Mouse (Mus musculus) adrenal gland, postnatal 36 days (tissue): ENCODE measurements around the gene Scrn2. TPM values are rescaled to one million over a fixed set of nuclear protein-coding genes. Genes with fewer than 3 reads are reported as not detected.
A peak's percentile ranks its signal among the peaks of the same experiment; 100 is the strongest.

Experiments used
- DNase-seq, 2 experiments: peaks; one replicate each; pipeline ENCODE4 v3.0.0; 2021; ENCODE audit warnings: mixed read lengths in 1 of 2
- long read RNA-seq, 2 experiments: library from polyadenylated mRNA; stranded (forward); transcript quantifications; one replicate each; pipeline ENCODE4 v2.0.0; 2021; ENCODE audit warnings: borderline sequencing depth in 2 of 2
- total RNA-seq, 2 experiments: library from RNA; stranded (reverse); gene quantifications; 2 replicates each; pipeline ENCODE4 v1.2.3; 2021

The Scrn2 gene
- total RNA-seq: 10 to 100 TPM; 15.7 to 18.8 TPM
- long read RNA-seq, experiment 1, transcript Scrn2-201 (8 exons, 1,530 nt): major isoform, 39 of 46 reads
- long read RNA-seq, experiment 1, partial matches to known transcripts: 5 of 46 reads
- long read RNA-seq, experiment 1, other reads (novel, unspliced or antisense): 2 of 46 reads
- long read RNA-seq, experiment 2, transcript Scrn2-201 (8 exons, 1,530 nt): major isoform, 12 of 20 reads
- long read RNA-seq, experiment 2, partial matches to known transcripts: 4 of 20 reads
- long read RNA-seq, experiment 2, other reads (novel, unspliced or antisense): 4 of 20 reads

DNA sequence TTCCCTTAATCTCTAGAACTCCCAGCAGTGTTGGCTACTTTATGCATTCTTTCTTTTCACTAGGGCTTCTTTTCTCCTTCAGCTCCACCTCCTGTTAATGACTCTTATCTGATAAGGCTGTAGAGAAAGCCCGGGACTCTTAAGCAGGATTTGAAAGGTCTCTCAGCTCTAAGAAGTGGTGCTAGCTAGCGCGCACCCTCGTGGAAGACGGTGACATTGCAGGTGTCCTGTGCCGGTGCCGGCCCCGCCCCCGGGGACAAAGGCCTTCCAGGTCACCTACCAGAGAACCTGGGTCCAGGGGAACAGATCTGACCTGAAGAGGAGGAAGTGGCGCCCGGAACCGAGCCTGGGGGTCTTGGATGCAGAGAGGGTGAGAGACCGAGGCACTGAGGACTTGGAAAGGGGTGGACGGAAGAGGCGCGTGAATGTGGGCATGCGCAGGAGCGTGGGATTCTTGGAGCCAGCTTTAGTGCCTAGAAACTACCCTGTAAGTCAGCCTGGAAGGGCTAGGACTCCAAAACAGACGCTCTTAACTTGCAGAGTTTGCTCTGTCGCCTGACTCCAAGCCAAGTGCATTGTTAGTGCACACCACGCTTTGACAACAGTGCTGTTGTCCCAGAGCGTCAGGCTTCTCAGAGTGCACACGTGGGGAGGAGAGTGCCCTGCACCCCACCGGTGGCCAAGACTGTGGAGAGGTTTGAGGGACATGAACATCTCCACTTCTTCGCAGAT lies at the start of gene Scrn2:
Gene Scrn2, plus strand, starts transcription at position 253 of the 732 bp plus-strand sequence.
- peak; percentile 86 to 88 for DNase-seq

DNA sequence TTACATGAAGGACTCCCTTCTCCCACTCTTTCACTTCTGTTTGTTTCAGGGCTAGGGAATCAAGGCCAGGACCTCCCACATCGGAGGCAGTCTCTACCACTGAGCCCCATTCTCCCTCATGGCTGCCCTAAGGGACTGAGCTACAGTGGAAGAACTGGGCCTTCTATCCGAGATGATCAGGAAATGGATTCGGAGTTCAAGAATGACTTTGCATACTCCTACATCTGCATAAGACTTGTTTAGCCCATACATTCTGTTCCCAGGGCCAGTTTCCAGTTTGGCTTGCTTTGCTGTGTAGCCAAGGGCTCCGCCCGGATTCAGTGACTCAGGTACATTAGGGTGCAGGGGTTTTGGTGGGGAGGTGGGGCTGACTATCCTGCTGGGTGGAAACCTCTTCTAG lies 49.7 kb upstream of the Scrn2 start:
- no peak for DNase-seq

DNA sequence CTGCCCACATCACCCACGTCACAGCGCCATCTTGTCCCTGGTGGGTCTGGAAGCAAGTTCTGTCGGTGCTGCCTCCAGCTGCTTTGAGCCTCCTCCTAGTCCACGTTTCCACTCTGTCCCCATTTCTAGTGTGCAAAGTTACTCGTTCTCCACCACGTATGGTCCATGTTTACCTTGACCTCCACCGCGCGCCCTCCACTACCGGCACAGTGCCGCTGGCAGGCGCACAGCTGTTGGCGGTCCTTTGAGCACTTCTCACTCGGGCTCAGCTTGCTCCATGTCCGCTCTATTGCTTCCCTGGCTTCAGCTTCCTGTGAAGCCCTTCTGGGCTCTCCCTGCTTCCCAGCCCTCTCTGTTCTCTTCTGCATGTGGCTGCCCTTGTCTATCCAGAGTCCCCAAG lies 48.3 kb upstream of the Scrn2 start:
- DNase-seq: no peak

DNA sequence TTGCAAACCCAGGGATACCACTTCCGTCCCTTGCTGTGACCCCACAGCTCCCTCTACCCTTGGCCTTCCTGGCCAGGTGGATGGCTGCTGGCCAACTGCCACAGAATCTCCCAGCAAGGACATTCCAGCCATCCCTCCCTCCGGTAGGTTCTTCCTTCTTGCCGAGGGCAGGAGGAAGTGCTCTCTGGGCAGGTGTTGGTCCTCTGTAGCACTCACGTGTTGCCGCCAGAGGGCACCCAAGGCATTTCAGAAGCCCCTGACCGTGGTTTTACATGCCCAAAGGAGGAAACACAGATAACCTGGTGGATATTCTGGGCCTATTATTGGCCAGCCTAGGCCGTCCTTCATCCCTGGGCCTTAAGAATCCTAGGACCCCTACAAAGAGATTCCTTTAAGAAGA lies 47.4 kb upstream of the Scrn2 start:
- peak; percentile 83 to 86 for DNase-seq

DNA sequence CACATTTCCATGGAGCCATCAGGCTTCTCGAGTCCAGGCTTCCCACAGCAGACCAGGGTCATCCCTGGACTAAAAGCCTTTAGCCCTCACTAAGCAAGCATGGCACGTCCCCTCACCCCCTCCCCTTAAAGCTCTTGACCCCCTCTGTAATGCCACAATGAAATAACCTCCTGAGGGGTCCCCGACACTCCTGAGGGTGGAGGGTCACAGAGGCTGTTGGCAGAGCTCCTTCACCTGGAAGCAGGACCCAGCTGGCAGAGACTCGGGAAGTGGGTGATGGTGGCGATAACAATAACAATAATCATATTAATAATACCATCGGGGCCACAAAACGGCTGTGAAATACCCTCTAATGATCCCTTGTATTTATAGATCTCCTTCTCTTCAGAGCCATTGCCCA lies 46.9 kb upstream of the Scrn2 start, which contains the start of gene Sp2:
Gene Sp2, minus strand, starts transcription at position 101 of the 400 bp plus-strand sequence.
- no peak for DNase-seq

DNA sequence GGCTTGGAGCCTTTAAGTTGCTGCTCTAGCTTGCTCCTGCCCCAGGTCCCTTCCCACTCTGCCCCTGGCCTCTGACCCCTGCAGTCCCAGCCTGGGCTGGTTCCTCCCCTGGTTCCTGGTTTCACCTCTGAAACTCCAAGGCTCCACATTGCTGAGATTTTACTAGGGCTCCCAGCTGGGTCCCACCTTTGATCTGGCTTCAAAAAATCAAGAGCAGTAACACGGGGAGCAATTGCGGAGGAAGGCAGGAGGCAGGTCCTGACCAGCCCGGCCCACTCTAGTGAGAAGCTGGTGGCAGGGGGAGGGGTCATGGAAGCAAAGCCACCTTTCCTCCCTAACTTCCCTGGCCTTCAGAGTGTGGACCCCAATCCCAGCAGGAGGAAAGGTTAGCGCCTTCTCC lies 44.8 kb upstream of the Scrn2 start:
- DNase-seq: no peak

DNA sequence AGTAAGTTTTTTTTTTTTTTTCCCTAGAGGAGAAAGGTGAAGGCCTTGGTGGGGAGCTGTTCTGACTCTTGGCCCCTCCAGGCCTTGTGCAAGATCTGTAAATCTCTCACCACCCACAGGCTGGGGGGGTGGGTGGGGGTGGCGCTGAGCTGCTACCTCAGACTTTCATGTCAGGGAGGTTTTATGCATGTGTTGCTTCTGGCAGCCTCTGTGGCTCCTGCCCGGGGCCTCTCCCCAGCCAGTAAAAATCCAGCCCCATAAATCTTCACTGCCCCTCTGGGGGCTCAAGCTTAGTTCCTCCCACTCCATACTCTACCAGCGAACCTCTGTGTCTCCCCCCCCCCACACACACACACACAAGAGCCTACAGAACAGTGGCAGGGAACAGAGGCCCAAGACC lies 43.3 kb upstream of the Scrn2 start:
- DNase-seq: no peak

DNA sequence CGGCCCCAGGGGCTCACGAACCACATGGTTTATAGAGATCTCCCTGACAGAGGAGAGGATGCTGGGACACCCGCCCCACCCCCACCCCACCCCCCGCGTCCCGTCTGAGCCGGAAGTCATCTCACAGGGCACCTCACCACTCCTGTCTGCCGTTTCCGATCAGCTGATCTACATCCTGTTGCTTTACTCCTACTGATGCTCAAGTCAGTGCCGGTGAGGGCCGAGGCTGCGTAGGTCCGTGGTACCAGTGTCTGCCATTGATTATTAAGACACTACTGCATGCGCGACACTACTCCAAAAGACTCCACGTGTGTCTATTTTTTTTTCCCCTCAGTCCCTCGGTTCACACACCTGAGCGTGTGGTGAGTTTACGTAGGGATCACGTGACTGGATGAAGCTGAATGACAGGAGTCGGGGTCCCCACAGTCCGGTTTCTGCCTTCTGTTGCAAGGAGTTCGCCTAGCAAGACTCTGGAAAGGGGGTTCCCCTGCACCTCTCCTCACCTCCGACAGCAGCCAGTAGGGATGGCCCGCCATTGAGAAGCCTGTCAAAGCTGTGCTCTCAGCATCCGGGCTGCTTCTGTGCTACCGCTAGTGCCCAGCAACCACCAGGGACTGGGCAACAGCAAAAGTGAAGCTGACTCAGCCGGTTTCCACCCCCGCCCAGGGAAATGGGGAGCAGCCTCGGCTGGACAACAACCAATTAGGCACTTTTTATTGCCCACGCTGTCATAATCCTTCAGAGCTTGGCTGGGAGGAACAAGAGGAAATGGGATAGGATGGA lies 41.7 kb upstream of the Scrn2 start:
- DNase-seq: no peak

DNA sequence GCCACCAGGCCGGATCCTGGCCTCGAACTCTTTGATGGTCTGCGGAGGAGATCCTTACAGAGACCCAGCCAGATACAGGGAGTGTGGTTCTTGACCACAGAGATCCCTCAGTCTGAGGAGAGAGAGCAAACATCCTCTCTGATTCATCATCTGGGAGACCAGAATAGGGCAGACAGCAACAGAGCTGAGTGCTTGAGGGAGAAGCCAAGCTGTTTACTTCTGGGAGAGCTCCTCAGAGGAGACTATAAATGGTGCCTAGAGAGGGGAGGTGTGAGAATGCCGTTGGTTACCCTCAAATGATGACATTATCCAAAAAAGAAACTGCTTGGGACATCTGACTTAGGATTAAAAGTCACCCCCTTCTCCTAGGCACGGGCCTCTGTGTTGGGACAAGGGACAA lies 38.2 kb upstream of the Scrn2 start:
- no peak for DNase-seq

DNA sequence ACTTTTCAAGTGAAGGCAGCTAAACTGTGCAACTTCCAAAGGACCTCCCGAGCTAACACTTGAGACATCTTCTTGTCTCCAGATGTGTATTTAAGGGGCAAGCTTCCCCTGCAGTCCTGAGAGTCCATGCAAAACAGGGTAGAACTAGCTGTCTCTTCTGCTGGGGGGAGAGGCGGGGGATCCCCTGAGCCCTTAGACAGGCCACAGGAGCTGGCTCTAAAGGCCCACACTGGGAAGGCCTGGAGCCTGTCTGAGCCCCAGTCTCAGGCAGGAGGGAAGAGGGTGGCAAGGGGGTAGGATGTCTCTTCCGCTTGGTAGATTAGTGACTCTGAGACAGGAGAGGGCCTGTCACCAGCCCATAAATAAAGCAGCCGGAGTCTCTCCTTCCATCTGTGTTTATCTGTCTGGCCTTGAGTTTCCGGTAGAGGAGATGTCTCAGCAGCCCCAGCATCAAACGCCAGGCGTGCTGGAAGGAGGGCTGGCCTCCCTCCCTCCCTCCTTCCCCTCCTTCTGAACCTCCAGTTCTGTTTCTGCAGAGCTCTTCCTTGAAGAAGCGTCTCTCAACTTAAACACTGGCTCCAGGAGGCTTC lies 36.9 kb upstream of the Scrn2 start:
- DNase-seq: no peak

DNA sequence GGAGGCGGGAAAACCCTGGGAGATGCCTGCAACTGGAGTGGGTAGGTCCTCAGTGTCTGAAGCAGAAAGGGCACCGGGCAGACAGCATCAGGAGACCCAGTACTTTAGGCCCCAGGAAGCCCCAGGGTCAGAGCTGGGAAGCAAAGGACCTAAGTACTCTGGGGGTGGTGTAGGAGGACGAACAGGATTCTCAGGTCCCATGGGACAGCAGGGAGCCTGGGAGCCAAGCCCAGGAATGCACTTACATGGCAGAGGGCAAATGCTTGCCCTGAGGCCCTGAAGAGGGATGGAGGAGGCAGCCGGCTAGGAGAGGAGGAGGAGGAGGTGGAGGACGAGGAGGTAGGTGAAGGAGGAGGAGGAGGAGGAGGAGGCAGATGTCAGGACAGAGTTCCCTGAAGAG lies 34.7 kb upstream of the Scrn2 start:
- no peak for DNase-seq

DNA sequence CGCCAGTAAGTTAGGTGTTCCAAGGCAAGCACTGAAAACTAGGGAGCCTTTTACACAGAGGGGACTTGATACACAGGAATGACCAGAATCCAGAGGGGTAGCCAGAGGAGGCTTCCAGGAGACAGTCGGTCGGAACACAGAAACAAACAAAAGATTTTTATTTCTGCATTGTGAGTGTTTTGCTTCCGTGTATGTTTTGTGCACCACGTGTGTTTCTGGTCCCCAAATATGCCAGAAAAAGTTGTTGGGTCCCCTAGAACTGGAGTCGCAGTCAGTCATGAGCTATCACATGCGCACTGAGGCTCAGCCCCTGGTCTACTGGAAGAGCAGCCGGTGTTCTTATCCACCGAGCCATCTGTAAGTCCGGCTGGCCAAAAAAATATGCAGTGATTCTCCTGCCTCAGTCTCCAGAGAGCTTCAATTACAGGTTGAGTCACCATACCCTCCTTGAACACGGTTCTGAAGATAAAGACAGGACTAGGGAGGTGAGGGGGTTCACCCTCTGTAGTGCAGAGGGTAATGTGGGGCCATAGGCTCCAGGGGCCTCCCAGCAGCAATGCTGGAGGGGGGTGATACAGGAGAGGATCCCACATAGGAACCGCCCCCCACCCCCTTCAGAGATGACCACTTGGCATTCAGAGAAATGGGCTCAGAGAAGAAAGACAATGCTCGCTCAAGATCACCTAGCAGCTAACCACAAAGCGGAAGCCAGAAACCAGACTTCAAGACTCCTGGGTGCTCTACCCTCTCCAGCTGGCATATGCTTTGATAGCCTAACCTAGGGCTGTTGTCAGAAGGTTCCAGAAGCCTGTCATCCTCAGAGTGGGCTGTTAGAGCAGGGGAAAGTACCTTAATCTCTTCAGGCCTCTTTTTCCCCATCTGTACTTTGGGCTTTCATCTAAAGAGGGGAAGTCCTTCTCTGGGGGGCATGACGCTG lies 33.6 kb upstream of the Scrn2 start:
- no peak for DNase-seq

DNA sequence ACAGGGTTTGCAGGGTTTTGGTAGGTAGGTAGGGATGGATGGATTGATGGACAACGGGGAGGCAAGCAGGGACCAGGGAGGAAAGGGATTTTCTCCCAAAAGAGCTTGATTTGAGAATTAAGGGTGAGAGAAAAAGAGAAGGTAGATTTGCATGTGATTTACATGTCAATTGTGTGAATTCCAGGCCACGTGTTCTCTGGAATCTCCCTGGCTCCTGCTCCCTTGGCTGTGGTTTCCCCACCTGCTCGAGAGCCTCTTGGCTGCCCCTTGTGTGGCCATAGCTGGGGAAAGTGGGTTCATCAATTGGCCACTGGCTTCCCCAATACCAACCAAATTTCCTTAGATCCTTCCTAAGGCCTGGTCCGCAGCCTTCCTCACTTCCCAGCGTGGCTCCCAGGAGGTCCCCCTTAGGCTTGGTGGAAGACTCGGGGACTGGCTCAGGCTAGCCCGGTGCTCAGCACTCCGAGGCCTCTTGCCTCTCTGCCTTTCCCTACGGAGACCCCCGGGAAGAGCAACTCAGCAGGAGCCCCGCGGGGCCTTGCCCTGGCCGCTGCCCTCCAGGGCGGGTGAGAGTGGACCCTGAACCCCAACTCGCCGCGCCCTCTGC lies 32.9 kb upstream of the Scrn2 start:
- no peak for DNase-seq

DNA sequence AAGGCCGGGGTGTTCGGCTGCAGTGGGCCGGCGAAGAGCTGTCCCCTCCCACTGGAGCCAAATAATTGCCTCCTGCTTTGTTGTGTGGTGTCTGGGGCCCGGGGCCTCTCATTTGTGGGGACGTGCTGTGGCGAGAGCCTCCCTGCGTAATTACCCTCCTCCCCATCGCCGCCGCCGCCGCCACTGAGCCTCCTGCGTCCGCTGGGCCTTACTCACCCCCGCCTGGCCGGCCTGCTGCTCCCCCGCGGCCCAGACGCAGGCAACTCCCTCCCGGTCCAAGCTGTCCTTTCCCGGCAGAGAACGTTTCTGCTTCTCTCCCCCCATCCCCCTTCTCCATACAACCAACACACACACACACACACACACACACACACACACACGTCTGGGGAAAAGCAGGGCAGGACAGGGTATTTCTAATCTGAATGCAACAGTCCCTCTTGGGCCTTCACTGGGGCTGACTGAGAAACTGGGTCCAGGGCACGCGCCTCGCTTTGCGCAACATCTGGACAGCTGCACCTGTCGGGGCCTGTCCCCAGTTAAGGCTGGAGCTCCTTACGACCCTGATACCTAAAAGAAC lies 32.3 kb upstream of the Scrn2 start:
- DNase-seq: peak in 1 of 2 experiments; percentile 65

DNA sequence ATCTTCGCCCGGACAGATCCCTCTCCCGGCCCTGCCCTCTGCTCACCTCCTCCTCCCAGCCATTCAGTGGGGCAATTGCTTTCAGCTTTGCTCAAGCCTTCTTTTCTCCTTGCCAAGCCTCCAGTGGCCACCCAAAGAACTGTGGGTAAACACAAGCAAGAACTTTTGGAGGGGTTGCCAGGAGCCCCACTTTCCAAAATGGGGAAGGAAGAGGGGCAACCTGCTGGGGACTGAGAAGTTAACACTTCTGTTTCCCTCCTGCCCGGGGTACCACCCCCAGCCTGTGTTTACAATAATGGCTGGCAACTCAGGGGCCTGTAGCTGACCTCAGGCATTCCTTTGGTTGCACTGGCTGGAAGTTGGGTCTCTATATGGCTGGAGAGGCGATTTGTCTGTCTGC lies 26.6 kb upstream of the Scrn2 start:
- no peak for DNase-seq

DNA sequence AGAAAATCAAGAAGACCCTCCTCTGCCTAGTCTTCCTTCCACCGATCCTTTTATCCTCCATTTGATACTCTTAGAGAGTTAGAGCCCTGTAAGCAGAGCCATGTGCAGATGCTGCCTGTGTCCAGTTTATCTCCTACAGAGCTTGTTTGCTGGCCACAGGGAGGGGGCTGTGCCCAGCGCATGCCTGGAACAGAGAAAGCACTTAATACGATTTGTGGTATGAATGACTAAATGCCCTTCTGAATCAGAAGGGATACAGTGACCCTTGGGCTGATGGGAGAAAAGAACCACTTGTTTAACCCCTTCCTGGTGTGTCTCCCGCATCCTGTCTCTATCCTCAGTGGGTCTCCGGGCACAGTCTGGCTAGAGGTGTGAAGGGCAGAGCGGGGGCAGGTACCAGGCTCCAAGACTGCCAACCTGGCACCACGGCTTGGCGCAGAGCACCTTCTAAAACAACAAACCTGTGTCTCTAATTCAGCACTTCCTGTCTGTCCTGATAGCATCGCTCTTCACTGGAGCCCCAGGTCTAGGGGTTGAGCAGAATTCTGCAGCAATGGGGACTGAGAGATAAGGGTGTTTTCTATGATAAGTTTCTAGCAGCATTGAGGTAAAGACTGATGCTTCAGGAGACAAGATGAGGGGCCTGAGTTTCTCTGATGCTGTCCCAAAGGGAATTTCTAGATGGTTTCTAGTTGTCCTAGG lies 22.5 kb upstream of the Scrn2 start:
- peak in 1 of 2 experiments; percentile 42 for DNase-seq

DNA sequence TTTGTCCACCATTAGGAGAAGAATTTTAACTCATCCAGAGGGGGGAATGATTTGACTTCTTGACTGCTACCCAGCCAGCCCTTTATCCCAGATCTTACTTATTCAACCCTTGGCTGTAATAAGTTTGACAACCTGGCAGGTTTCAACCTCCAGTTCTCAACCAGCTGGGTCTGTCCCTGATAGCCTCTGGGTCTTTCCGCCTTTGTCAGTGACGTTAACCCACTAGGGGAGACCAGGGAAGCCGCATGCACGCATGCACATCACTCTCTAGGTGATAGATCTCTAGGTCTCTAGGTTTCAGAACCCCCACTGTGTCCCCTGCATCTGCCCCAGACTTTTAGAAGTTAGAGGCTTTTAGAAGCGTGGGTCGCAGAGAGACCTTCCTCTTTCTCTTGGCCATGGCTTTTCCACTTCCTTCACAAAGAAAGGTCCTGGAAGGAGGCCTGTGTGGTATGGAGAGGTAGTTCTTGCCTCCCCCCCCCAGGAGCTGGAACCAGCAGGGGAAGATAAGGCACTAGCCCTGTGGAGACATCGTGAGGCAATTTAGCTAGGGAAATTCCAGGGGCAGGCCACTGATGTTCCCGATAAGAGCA lies 20.4 kb upstream of the Scrn2 start:
- no peak for DNase-seq

DNA sequence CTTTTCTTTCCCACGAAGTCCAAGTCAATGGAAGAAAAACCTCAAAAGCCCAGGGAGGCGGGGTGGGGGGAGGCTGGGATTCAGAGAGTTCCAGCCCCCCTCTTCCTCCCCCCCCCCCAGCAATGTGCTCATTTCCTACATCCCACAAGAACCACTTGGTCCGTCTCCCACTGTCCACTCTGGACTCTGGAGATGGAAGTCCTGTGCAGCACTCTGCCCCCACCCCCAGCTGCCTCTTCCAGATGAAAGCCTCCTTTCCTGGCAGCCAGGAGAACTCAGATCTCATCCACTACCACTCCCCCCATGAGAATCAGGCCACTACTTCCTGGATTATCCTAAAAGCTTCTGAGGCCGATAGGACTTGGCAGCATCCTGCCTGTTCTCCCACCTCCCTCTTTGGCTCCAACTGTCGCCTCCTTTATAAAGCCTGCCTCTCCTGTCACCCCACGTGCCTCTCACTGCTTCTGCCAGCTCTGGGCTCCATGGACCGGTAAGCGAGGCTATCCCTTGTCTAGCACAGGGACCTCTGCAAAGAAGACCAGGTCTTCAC lies 16.5 kb upstream of the Scrn2 start, which contains the start of gene Sp6:
Gene Sp6, plus strand, starts transcription at position 274 of the 550 bp plus-strand sequence.
- DNase-seq: no peak
